Mouse (Mus musculus) limb, embryonic 14.5 days (tissue): Measurements from ENCODE around the gene Vps16. TPM values are rescaled to one million over a fixed set of nuclear protein-coding genes. Genes with fewer than 3 reads are reported as not detected.

Source experiments
- ATAC-seq: fragments of 200-750 bp; cut with Nextera tagmentation; 2 replicates; pipeline ENCODE4 v1.8.0; 2017; ENCODE audit warnings: low read depth, moderate number of reproducible peaks, moderate TSS enrichment; ENCODE audit not compliant: low FRiP score
- DNase-seq: peaks from one replicate; pipeline ENCODE4 v3.0.0-alpha.2; 2015; ENCODE audit warnings: low spot score
- H3K27ac ChIP-seq: fragments of 300-500 bp; sonication (generic); replicated peaks from 2 replicates; pipeline ENCODE4 v1.5.1; 2014; ENCODE audit warnings: low read depth, mild to moderate bottlenecking, low read length, moderate library complexity, mixed read lengths
- H3K27me3 ChIP-seq: fragments of 300-500 bp; sonication (generic); 2 replicates; pipeline ENCODE4 v1.6.1; 2014; ENCODE audit warnings: low read length, mixed read lengths; ENCODE audit not compliant: control insufficient read depth, insufficient read depth
- H3K36me3 ChIP-seq: fragments of 300-500 bp; sonication (generic); 2 replicates; pipeline ENCODE4 v1.6.1; 2014; ENCODE audit warnings: mild to moderate bottlenecking, low read length, moderate library complexity, mixed read lengths; ENCODE audit not compliant: control insufficient read depth, insufficient read depth
- H3K4me1 ChIP-seq: fragments of 300-500 bp; sonication (generic); 2 replicates; pipeline ENCODE4 v1.6.1; 2014; ENCODE audit warnings: antibody characterized with exemption, low read length, mixed read lengths; ENCODE audit not compliant: control insufficient read depth, insufficient read depth
- H3K4me2 ChIP-seq: fragments of 300-500 bp; sonication (generic); replicated peaks from 2 replicates; pipeline ENCODE4 v1.6.1; 2014; ENCODE audit warnings: low read depth, mild to moderate bottlenecking, low read length, moderate library complexity; ENCODE audit not compliant: severe bottlenecking
- H3K4me3 ChIP-seq: fragments of 300-500 bp; sonication (generic); replicated peaks from 2 replicates; pipeline ENCODE4 v1.5.1; 2014; ENCODE audit warnings: low read length
- H3K9ac ChIP-seq: fragments of 300-500 bp; sonication (generic); 2 replicates; pipeline ENCODE4 v1.6.1; 2014; ENCODE audit warnings: mild to moderate bottlenecking, low read depth, low read length, moderate library complexity; ENCODE audit not compliant: severe bottlenecking
- H3K9me3 ChIP-seq: fragments of 300-500 bp; sonication (generic); 2 replicates; pipeline ENCODE4 v1.6.1; 2016; ENCODE audit warnings: low read length; ENCODE audit not compliant: control insufficient read depth
- POLR2A ChIP-seq: fragments of 200-500 bp; IDR thresholded peaks from 2 replicates; pipeline ENCODE4 v1.8.0; 2012; ENCODE audit warnings: inconsistent platforms, mild to moderate bottlenecking, moderate library complexity, borderline replicate concordance; ENCODE audit not compliant: insufficient read depth, insufficient read length; ENCODE audit errors: extremely low read depth
- WGBS: fragments of 180-500 bp; shearing (Covaris S2); extraction: QIAGEN DNeasy Blood & Tissue Kit; methylation state at CpG from one replicate; pipeline ENCODE4 v1.1.7; 2014; 5-methylcytosine and 5-hydroxymethylcytosine counted together
- polyA plus RNA-seq, 2 experiments: library from polyadenylated mRNA; depleted of rRNA in 1 of 2; stranded (reverse) in 1 of 2; unstranded in 1 of 2; fragments of >200 nt; fragmentation: Nextera tagmentation in 1 of 2; extraction: Ambion mirVana in 1 of 2; gene quantifications; 2 replicates each; pipeline versions ENCODE4 v1.2.1 to v1.2.3; 2012 to 2014

Gene Vps16
- polyA plus RNA-seq, 2 experiments = 67.0 to 148 TPM

DNA sequence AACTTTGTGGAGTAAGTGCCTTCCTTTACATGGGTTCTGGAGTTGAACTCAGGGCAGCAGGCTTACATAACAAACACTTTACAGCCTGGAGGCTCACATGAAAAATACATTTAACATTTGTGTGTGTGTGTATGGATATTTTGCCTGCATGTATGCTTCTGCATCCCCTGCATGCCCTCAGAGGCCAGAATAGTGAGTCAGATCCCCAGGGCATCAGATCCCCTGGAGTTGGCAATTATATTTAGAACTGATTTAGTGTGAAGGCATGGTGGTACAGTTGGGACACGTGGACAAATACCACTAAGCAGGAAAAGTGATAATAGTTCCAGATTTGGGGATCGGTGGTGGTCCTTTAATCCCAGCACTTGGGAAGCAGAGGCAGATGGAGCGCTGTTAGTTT lies 35.4 kb downstream of the Vps16 start:
- ATAC-seq = no peak
- no peak overlapping the region for H3K4me3 ChIP-seq
- H3K27ac ChIP-seq = no peak overlapping the region
- no peak for TF ChIP-seq POLR2A
- H3K9me3 ChIP-seq = no peaks in the 10 kb centered on the region
- no peaks in the 10 kb centered on the region for H3K27me3 ChIP-seq
- no peaks in the 10 kb centered on the region; the same call in 1 of the 2 replicates for H3K36me3 ChIP-seq
- DNase-seq = no peak
- no peak overlapping the region for H3K9ac ChIP-seq
- WGBS = 81% methylated on average over 3 of the region's 3 CpGs
- H3K4me2 ChIP-seq = no peak overlapping the region
- no peaks in the 10 kb centered on the region for H3K4me1 ChIP-seq

DNA sequence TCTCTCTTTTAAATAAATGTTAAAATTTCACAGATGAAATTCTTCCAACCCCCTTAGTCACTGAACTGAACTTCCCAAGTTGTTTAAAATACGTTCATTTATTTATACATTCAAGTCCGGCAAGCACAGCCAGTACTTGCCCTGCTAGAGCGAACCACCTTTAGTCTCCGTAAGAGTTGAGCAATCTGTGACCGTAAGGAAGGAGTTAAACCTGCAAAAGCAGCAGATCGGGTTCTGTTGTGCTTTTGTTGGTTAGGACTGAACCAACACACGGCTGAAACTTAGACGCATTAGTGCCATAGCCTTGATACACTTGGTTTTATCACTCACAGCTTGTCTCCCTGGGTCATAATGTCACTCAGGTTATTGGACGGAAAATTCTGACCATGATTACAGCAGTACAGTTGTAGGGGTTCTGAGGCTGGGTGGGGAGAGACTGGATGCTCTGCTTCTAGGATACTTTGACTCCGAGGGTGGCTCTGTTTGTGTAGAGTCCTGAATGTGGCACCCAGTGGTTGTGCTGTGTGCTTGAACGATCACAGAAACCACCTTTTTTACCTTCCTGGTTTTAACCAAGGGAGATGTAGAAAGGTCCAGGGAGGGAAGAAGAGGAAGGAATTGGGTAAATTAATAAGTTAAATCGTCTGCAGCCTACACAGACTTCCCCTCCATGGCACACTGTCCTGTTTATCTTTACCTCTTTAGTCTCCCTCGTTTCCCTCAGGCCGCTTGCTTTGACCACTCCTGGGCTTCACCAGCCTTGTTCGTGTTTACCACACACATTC lies 37.3 kb downstream of the Vps16 start:
- WGBS = 67% methylated on average over 15 of the region's 15 CpGs
- Histone ChIP-seq H3K9me3 (no peaks in the 10 kb centered on the region), H3K36me3 (no peaks in the 10 kb centered on the region; the same call in 1 of the 2 replicates), H3K4me3 (no peak overlapping the region), H3K4me2 (no peak overlapping the region), H3K27me3 (no peaks in the 10 kb centered on the region), H3K27ac (no peak overlapping the region), H3K9ac (no peak overlapping the region), H3K4me1 (no peaks in the 10 kb centered on the region)
- DNase-seq (no peak), ATAC-seq (no peak)
- TF ChIP-seq POLR2A = no peak

DNA sequence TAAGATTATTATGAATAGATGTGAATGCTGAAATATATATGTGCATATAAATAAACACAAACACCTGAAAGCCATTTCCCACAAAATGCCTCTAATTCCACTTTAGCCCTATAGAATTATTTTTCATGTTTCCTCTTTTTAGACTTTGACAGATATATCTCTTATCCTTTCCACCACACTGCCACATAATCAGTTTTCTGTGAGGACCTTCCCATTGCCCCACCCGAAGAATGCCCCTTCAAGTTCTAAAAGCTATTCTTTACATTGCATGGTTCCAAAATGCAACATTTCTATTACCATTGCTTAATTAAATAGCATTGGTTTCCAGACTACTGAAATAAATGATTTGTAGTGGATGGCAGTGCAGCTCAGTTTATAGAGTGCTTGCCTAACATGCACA lies 42.3 kb downstream of the Vps16 start:
- no peak for TF ChIP-seq POLR2A
- H3K27ac ChIP-seq = no peak overlapping the region
- 85% methylated on average over 1 of the region's 1 CpGs for WGBS

DNA sequence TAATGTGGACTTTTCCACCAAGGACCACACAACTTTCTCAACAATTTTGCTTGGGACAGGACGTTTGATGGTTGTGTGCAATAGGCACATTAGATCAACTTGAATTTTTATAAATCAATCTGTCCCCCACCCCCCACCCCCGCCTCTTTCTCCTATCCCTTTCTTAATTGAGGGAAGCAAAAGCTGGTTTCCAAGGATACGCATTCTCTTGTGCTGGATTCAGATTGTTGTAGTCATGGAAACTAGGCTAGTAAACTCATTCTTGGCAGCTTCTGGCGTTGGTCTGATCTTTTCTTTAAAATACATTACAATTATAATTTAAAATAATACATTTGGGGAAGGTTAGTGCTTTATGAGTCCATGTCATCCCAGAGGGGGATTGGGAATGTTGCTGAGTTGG lies 45.2 kb downstream of the Vps16 start:
- ATAC-seq = peak; percentile 41; the same call in 1 of the 2 replicates
- WGBS = 62% methylated on average over 4 of the region's 4 CpGs
- H3K4me2 ChIP-seq = no peak overlapping the region

More for the DNA sequence above, 42.3 kb downstream of the Vps16 start:
- Histone ChIP-seq H3K9me3 (no peaks in the 10 kb centered on the region), H3K27me3 (no peaks in the 10 kb centered on the region), H3K4me1 (peaks cover 9% of the 10 kb centered on the region; the same call in 1 of the 2 replicates), H3K36me3 (no peaks in the 10 kb centered on the region; the same call in 1 of the 2 replicates), H3K4me3 (no peak overlapping the region), H3K9ac (no peak overlapping the region), H3K4me2 (no peak overlapping the region)
- ATAC-seq (no peak), DNase-seq (no peak)

DNA sequence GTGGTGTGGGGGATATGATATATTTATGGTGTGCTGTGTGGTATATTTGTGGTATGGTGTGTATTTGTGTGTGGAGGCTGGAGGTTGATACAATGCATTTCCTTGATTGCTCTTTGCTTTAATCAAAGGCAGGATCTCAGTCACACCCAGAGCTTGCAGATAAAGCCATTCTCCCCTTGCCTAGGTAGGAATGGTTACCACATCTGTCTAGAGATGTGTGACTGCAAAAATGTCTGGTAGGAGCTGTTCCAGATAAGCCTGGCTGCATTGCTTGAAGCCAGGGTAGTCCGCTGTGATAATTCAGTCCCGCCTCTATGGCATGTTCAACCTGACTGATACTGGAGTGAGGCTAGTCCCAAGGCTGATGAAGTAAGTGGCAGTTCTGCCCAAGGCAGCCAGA lies 45.8 kb downstream of the Vps16 start:
- ATAC-seq (no peak), DNase-seq (no peak)
- Histone ChIP-seq H3K9me3 (no peaks in the 10 kb centered on the region), H3K4me1 (peaks cover 9% of the 10 kb centered on the region; the same call in 1 of the 2 replicates), H3K27ac (no peak overlapping the region), H3K36me3 (no peaks in the 10 kb centered on the region), H3K27me3 (no peaks in the 10 kb centered on the region), H3K4me3 (no peak overlapping the region), H3K4me2 (no peak overlapping the region), H3K9ac (no peak overlapping the region)
- no peak for TF ChIP-seq POLR2A
- WGBS = 85% methylated on average over 2 of the region's 2 CpGs

More for the DNA sequence above, 45.2 kb downstream of the Vps16 start:
- Histone ChIP-seq H3K36me3 (no peaks in the 10 kb centered on the region), H3K9me3 (no peaks in the 10 kb centered on the region), H3K4me3 (no peak overlapping the region), H3K9ac (no peak overlapping the region), H3K4me1 (peaks cover 9% of the 10 kb centered on the region; the same call in 1 of the 2 replicates), H3K27me3 (no peaks in the 10 kb centered on the region), H3K27ac (no peak overlapping the region)
- no peak for TF ChIP-seq POLR2A
- peak; percentile 67 for DNase-seq
